Mouse (Mus musculus): ENCODE data around the gene Sla2.

GRCm38 (mm10) chr2:156904976-156905717, 18.2 kb upstream of the Sla2 start:
- TF ChIP-seq TAL1 (IDR thresholded peaks at IDR 0.05; ENCODE audit: low read length) (no peak), GATA1 (IDR thresholded peaks at IDR 0.05; ENCODE audit: low read length) (no peak)
